Mouse (Mus musculus) spleen, adult 12 weeks (tissue): ENCODE measurements around the gene Prepl.

ENCODE experiments used
- DNase-seq: peaks from one replicate; pipeline ENCODE4 v3.0.0; 2022; ENCODE audit warnings: low spot score

The Prepl gene

GRCm38 (mm10) chr17:85070658-85071057, 19.4 kb downstream of the Prepl start:
- no peak for DNase-seq

GRCm38 (mm10) chr17:85067331-85067730, 22.7 kb downstream of the Prepl start:
- DNase-seq = no peak

GRCm38 (mm10) chr17:85063560-85063959, 26.5 kb downstream of the Prepl start:
- DNase-seq = no peak

- no peak for DNase-seq
Observed at GRCm38 (mm10) chr17:85059136-85059535, 30.9 kb downstream of the Prepl start.

GRCm38 (mm10) chr17:85058276-85058675, 31.8 kb downstream of the Prepl start:
- DNase-seq = no peak

- no peak for DNase-seq
Observed at GRCm38 (mm10) chr17:85048379-85048778, 41.7 kb downstream of the Prepl start.

GRCm38 (mm10) chr17:85045160-85045559, 44.9 kb downstream of the Prepl start:
- no peak for DNase-seq

- DNase-seq = no peak
Observed at GRCm38 (mm10) chr17:85044466-85044865, 45.6 kb downstream of the Prepl start.

GRCm38 (mm10) chr17:85043404-85043816, 46.6 kb downstream of the Prepl start:
- DNase-seq = no peak

GRCm38 (mm10) chr17:85042419-85042818, 47.6 kb downstream of the Prepl start:
- no peak for DNase-seq

GRCm38 (mm10) chr17:85040913-85041312, 49.1 kb downstream of the Prepl start:
- DNase-seq = no peak

GRCm38 (mm10) chr17:85038761-85039160, 51.3 kb downstream of the Prepl start:
- DNase-seq = no peak

- DNase-seq = no peak
Observed at GRCm38 (mm10) chr17:85038311-85038710, 51.7 kb downstream of the Prepl start.

- DNase-seq = no peak
Observed at GRCm38 (mm10) chr17:85037855-85038254, 52.2 kb downstream of the Prepl start.

- no peak for DNase-seq
Observed at GRCm38 (mm10) chr17:85034068-85034467, 56.0 kb downstream of the Prepl start.

- DNase-seq = no peak
Observed at GRCm38 (mm10) chr17:85033087-85033486, 57.0 kb downstream of the Prepl start.

GRCm38 (mm10) chr17:85030651-85031050, 59.4 kb downstream of the Prepl start:
- no peak for DNase-seq

GRCm38 (mm10) chr17:85028797-85029196, 61.2 kb downstream of the Prepl start:
- DNase-seq = no peak

GRCm38 (mm10) chr17:85028093-85028739, 61.8 kb downstream of the Prepl start, which contains the start of gene Slc3a1:
Gene Slc3a1, plus strand, starts transcription at chr17:85028376.
- no peak for DNase-seq

GRCm38 (mm10) chr17:85027247-85027646, 62.8 kb downstream of the Prepl start:
- no peak for DNase-seq

- no peak for DNase-seq
Observed at GRCm38 (mm10) chr17:85026436-85026835, 63.6 kb downstream of the Prepl start.

GRCm38 (mm10) chr17:85025151-85025550, 64.9 kb downstream of the Prepl start:
- DNase-seq = no peak

- DNase-seq = no peak
Observed at GRCm38 (mm10) chr17:85024237-85024636, 65.8 kb downstream of the Prepl start.
